Mouse (Mus musculus): ENCODE measurements around the gene Ube2o. TPM values are rescaled to one million over a fixed set of nuclear protein-coding genes. Genes with fewer than 3 reads are reported as not detected.

Gene Ube2o
- total and polyA plus RNA-seq, 2 experiments, result 2.0 to 7.3 TPM

- no peaks in the 10 kb centered on the region for H3K79me2 ChIP-seq (ENCODE audit: control insufficient read depth, insufficient read depth, low read length)
- H3K27me3 ChIP-seq (ENCODE audit: control insufficient read depth, insufficient read depth, low read length), result no peaks in the 10 kb centered on the region
- 42% methylated on average over 24 of the region's 24 CpGs for WGBS
- no peak overlapping the region for H3K9ac ChIP-seq (ENCODE audit: low read depth, low read length)
- no peak for DNase-seq (ENCODE audit: extremely low read depth, low read depth, low spot score)
- TF ChIP-seq POLR2A (IDR thresholded peaks at IDR 0.05; ENCODE audit: extremely low read depth, insufficient read depth, low read length) (no peak), CTCF (IDR thresholded peaks at IDR 0.05; ENCODE audit: low read depth, low read length) (no peak)
- no peaks in the 10 kb centered on the region for H3K36me3 ChIP-seq (ENCODE audit: control insufficient read depth, insufficient read depth, low read length)
- no peak overlapping the region for H3K27ac ChIP-seq (replicated peaks; ENCODE audit: insufficient read depth, low read depth, low read length)
- no peak overlapping the region for H3K4me3 ChIP-seq (ENCODE audit: insufficient read depth, low read depth, low read length)
- H3K4me1 ChIP-seq (ENCODE audit: control insufficient read depth, insufficient read depth, low read length), result no peaks in the 10 kb centered on the region
Observed at GRCm38 (mm10) chr11:116515330-116516020, 65.8 kb downstream of the Ube2o start.

GRCm38 (mm10) chr11:116513531-116514038 is 67.7 kb downstream of the Ube2o start:
- Histone ChIP-seq H3K79me2 (ENCODE audit: control insufficient read depth, insufficient read depth, low read length) (no peaks in the 10 kb centered on the region), H3K4me3 (ENCODE audit: insufficient read depth, low read depth, low read length) (no peak overlapping the region), H3K4me1 (ENCODE audit: control insufficient read depth, insufficient read depth, low read length) (no peaks in the 10 kb centered on the region), H3K27ac (replicated peaks; ENCODE audit: insufficient read depth, low read depth, low read length) (no peak overlapping the region), H3K9ac (ENCODE audit: low read depth, low read length) (no peak overlapping the region), H3K27me3 (ENCODE audit: control insufficient read depth, insufficient read depth, low read length) (no peaks in the 10 kb centered on the region), H3K36me3 (ENCODE audit: control insufficient read depth, insufficient read depth, low read length) (no peaks in the 10 kb centered on the region)
- 74% methylated on average over 4 of the region's 4 CpGs for WGBS
- DNase-seq (ENCODE audit: extremely low read depth, low read depth, low spot score), result no peak
- TF ChIP-seq POLR2A (IDR thresholded peaks at IDR 0.05; ENCODE audit: extremely low read depth, insufficient read depth, low read length) (no peak), CTCF (IDR thresholded peaks at IDR 0.05; ENCODE audit: low read depth, low read length) (no peak)

GRCm38 (mm10) chr11:116512987-116513386 is 68.3 kb downstream of the Ube2o start:
- Histone ChIP-seq H3K9ac (ENCODE audit: low read depth, low read length) (no peak overlapping the region), H3K27ac (replicated peaks; ENCODE audit: insufficient read depth, low read depth, low read length) (no peak overlapping the region), H3K27me3 (ENCODE audit: control insufficient read depth, insufficient read depth, low read length) (no peaks in the 10 kb centered on the region), H3K79me2 (ENCODE audit: control insufficient read depth, insufficient read depth, low read length) (no peaks in the 10 kb centered on the region), H3K4me1 (ENCODE audit: control insufficient read depth, insufficient read depth, low read length) (no peaks in the 10 kb centered on the region), H3K36me3 (ENCODE audit: control insufficient read depth, insufficient read depth, low read length) (no peaks in the 10 kb centered on the region), H3K4me3 (ENCODE audit: insufficient read depth, low read depth, low read length) (no peak overlapping the region)
- TF ChIP-seq CTCF (IDR thresholded peaks at IDR 0.05; ENCODE audit: low read depth, low read length) (no peak), POLR2A (IDR thresholded peaks at IDR 0.05; ENCODE audit: extremely low read depth, insufficient read depth, low read length) (no peak)
- WGBS, result 91% methylated on average over 6 of the region's 6 CpGs
- no peak for DNase-seq (ENCODE audit: extremely low read depth, low read depth, low spot score)

- Histone ChIP-seq H3K36me3 (ENCODE audit: control insufficient read depth, insufficient read depth, low read length) (no peaks in the 10 kb centered on the region), H3K9ac (ENCODE audit: low read depth, low read length) (no peak overlapping the region), H3K4me3 (ENCODE audit: insufficient read depth, low read depth, low read length) (no peak overlapping the region), H3K27me3 (ENCODE audit: control insufficient read depth, insufficient read depth, low read length) (no peaks in the 10 kb centered on the region), H3K27ac (replicated peaks; ENCODE audit: insufficient read depth, low read depth, low read length) (no peak overlapping the region), H3K4me1 (ENCODE audit: control insufficient read depth, insufficient read depth, low read length) (no peaks in the 10 kb centered on the region), H3K79me2 (ENCODE audit: control insufficient read depth, insufficient read depth, low read length) (no peaks in the 10 kb centered on the region)
- TF ChIP-seq POLR2A (IDR thresholded peaks at IDR 0.05; ENCODE audit: extremely low read depth, insufficient read depth, low read length) (no peak), CTCF (IDR thresholded peaks at IDR 0.05; ENCODE audit: low read depth, low read length) (no peak)
- WGBS, result 91% methylated on average over 7 of the region's 7 CpGs
- no peak for DNase-seq (ENCODE audit: extremely low read depth, low read depth, low spot score)
Observed at GRCm38 (mm10) chr11:116512154-116512553, 69.1 kb downstream of the Ube2o start.

GRCm38 (mm10) chr11:116511301-116511868 is 69.9 kb downstream of the Ube2o start:
- WGBS, result 64% methylated on average over 7 of the region's 7 CpGs
- no peak for TF ChIP-seq POLR2A (IDR thresholded peaks at IDR 0.05; ENCODE audit: extremely low read depth, insufficient read depth, low read length)
- no peak for TF ChIP-seq CTCF (IDR thresholded peaks at IDR 0.05; ENCODE audit: low read depth, low read length)
- H3K27ac ChIP-seq (replicated peaks; ENCODE audit: insufficient read depth, low read depth, low read length), result no peak overlapping the region
- H3K4me3 ChIP-seq (ENCODE audit: insufficient read depth, low read depth, low read length), result no peak overlapping the region
- H3K36me3 ChIP-seq (ENCODE audit: control insufficient read depth, insufficient read depth, low read length), result no peaks in the 10 kb centered on the region
- no peaks in the 10 kb centered on the region for H3K27me3 ChIP-seq (ENCODE audit: control insufficient read depth, insufficient read depth, low read length)
- H3K79me2 ChIP-seq (ENCODE audit: control insufficient read depth, insufficient read depth, low read length), result no peaks in the 10 kb centered on the region
- no peak for DNase-seq (ENCODE audit: extremely low read depth, low read depth, low spot score)
- H3K4me1 ChIP-seq (ENCODE audit: control insufficient read depth, insufficient read depth, low read length), result no peaks in the 10 kb centered on the region
- H3K9ac ChIP-seq (ENCODE audit: low read depth, low read length), result no peak overlapping the region

- Histone ChIP-seq H3K9ac (ENCODE audit: low read depth, low read length) (no peak overlapping the region), H3K36me3 (ENCODE audit: control insufficient read depth, insufficient read depth, low read length) (no peaks in the 10 kb centered on the region), H3K27ac (replicated peaks; ENCODE audit: insufficient read depth, low read depth, low read length) (no peak overlapping the region), H3K4me3 (ENCODE audit: insufficient read depth, low read depth, low read length) (no peak overlapping the region), H3K79me2 (ENCODE audit: control insufficient read depth, insufficient read depth, low read length) (no peaks in the 10 kb centered on the region), H3K4me1 (ENCODE audit: control insufficient read depth, insufficient read depth, low read length) (no peaks in the 10 kb centered on the region), H3K27me3 (ENCODE audit: control insufficient read depth, insufficient read depth, low read length) (no peaks in the 10 kb centered on the region)
- DNase-seq (ENCODE audit: extremely low read depth, low read depth, low spot score), result no peak
- WGBS, result 79% methylated on average over 2 of the region's 2 CpGs
- no peak for TF ChIP-seq POLR2A (IDR thresholded peaks at IDR 0.05; ENCODE audit: extremely low read depth, insufficient read depth, low read length)
- no peak for TF ChIP-seq CTCF (IDR thresholded peaks at IDR 0.05; ENCODE audit: low read depth, low read length)
Observed at GRCm38 (mm10) chr11:116508689-116509088, 72.6 kb downstream of the Ube2o start.

All from liver, adult 2 months (tissue).